Mouse (Mus musculus) layer of hippocampus, postnatal 25 days (tissue): ENCODE measurements at regions not wholly inside any gene's neighbourhood (a gene's known extent, or its start where the extent isn't known, plus 50 kb on each side); places are given as distances from the start of the nearest gene placed in this dataset.

ENCODE experiments used
- DNase-seq, 2 experiments: peaks; one replicate each; pipeline ENCODE4 v3.0.0; 2022; ENCODE audit warnings: mixed read lengths in 2 of 2, low spot score in 1 of 2; ENCODE audit errors: extremely low spot score in 1 of 2

GRCm38 (mm10) chr11:56442381-56442780 is 401.6 kb upstream of the Nmur2 start:
- DNase-seq = no peak

- DNase-seq = no peak
Observed at GRCm38 (mm10) chr11:56441071-56441470, 400.3 kb upstream of the Nmur2 start.

GRCm38 (mm10) chr11:56431089-56431488 is 390.3 kb upstream of the Nmur2 start:
- DNase-seq = no peak

- no peak for DNase-seq
Observed at GRCm38 (mm10) chr11:56384761-56385160, 344.0 kb upstream of the Nmur2 start.

GRCm38 (mm10) chr11:56377535-56377934 is 336.7 kb upstream of the Nmur2 start:
- no peak for DNase-seq

- DNase-seq = no peak
Observed at GRCm38 (mm10) chr11:56374329-56374728, 333.5 kb upstream of the Nmur2 start.

- DNase-seq = no peak
Observed at GRCm38 (mm10) chr11:56373624-56374023, 332.8 kb upstream of the Nmur2 start.

GRCm38 (mm10) chr11:56357690-56358089 is 316.9 kb upstream of the Nmur2 start:
- no peak for DNase-seq

GRCm38 (mm10) chr11:56351798-56352366 is 311.1 kb upstream of the Nmur2 start:
- DNase-seq = no peak

GRCm38 (mm10) chr11:56351231-56351630 is 310.4 kb upstream of the Nmur2 start:
- no peak for DNase-seq

- DNase-seq = no peak
Observed at GRCm38 (mm10) chr11:56349766-56350165, 309.0 kb upstream of the Nmur2 start.

GRCm38 (mm10) chr11:56348408-56348807 is 307.6 kb upstream of the Nmur2 start:
- DNase-seq = no peak

GRCm38 (mm10) chr11:56343083-56343482 is 302.3 kb upstream of the Nmur2 start:
- no peak for DNase-seq

GRCm38 (mm10) chr11:56341731-56342130 is 300.9 kb upstream of the Nmur2 start:
- no peak for DNase-seq

GRCm38 (mm10) chr11:56341040-56341439 is 300.2 kb upstream of the Nmur2 start:
- no peak for DNase-seq

- no peak for DNase-seq
Observed at GRCm38 (mm10) chr11:56338511-56338910, 297.7 kb upstream of the Nmur2 start.

GRCm38 (mm10) chr11:56335937-56336336 is 295.1 kb upstream of the Nmur2 start:
- peak in 1 of 2 experiments; percentile 17 for DNase-seq

GRCm38 (mm10) chr11:56320293-56320692 is 279.5 kb upstream of the Nmur2 start:
- no peak for DNase-seq

GRCm38 (mm10) chr11:56315221-56315987 is 274.6 kb upstream of the Nmur2 start:
- DNase-seq = no peak

- no peak for DNase-seq
Observed at GRCm38 (mm10) chr11:56309549-56309948, 268.7 kb upstream of the Nmur2 start.

GRCm38 (mm10) chr11:56308383-56309105 is 267.7 kb upstream of the Nmur2 start:
- no peak for DNase-seq

GRCm38 (mm10) chr11:56307051-56307450 is 266.2 kb upstream of the Nmur2 start:
- no peak for DNase-seq
